Mouse (Mus musculus) hindbrain, embryonic 13.5 days (tissue): ENCODE measurements at regions not wholly inside any gene's neighbourhood (a gene's known extent, or its start where the extent isn't known, plus 50 kb on each side); places are given as distances from the start of the nearest gene placed in this dataset.

ENCODE experiments used
- ATAC-seq: fragments of 200-750 bp; cut with Nextera tagmentation; 2 replicates; pipeline ENCODE4 v1.8.0; 2017; ENCODE audit warnings: moderate TSS enrichment; ENCODE audit not compliant: low FRiP score
- H3K27ac ChIP-seq: fragments of 300-500 bp; sonication (generic); 2 replicates; pipeline ENCODE4 v1.5.1; 2015; ENCODE audit warnings: inconsistent platforms, mild to moderate bottlenecking, moderate library complexity
- H3K27me3 ChIP-seq: fragments of 300-500 bp; sonication (generic); 2 replicates; pipeline ENCODE4 v1.6.1; 2015; ENCODE audit warnings: mild to moderate bottlenecking, inconsistent platforms
- H3K36me3 ChIP-seq: fragments of 300-500 bp; sonication (generic); 2 replicates; pipeline ENCODE4 v1.6.1; 2015; ENCODE audit warnings: mild to moderate bottlenecking, inconsistent platforms
- H3K4me1 ChIP-seq: fragments of 300-500 bp; sonication (generic); replicated peaks from 2 replicates; pipeline ENCODE4 v1.6.1; 2015; ENCODE audit warnings: inconsistent platforms
- H3K4me2 ChIP-seq: fragments of 300-500 bp; sonication (generic); 2 replicates; pipeline ENCODE4 v1.6.1; 2015; ENCODE audit warnings: inconsistent platforms, mild to moderate bottlenecking, moderate library complexity
- H3K4me3 ChIP-seq: fragments of 300-500 bp; sonication (generic); 2 replicates; pipeline ENCODE4 v1.5.1; 2015; ENCODE audit warnings: mild to moderate bottlenecking, inconsistent platforms
- H3K9ac ChIP-seq: fragments of 300-500 bp; sonication (generic); 2 replicates; pipeline ENCODE4 v1.6.1; 2015; ENCODE audit warnings: mild to moderate bottlenecking, inconsistent platforms
- H3K9me3 ChIP-seq: fragments of 300-500 bp; sonication (generic); 2 replicates; pipeline ENCODE4 v1.6.1; 2016; ENCODE audit warnings: inconsistent platforms
- WGBS: fragments of 180-500 bp; shearing (Covaris S2); methylation state at CpG from one replicate; pipeline ENCODE4 v1.1.7; 2015; 5-methylcytosine and 5-hydroxymethylcytosine counted together

DNA sequence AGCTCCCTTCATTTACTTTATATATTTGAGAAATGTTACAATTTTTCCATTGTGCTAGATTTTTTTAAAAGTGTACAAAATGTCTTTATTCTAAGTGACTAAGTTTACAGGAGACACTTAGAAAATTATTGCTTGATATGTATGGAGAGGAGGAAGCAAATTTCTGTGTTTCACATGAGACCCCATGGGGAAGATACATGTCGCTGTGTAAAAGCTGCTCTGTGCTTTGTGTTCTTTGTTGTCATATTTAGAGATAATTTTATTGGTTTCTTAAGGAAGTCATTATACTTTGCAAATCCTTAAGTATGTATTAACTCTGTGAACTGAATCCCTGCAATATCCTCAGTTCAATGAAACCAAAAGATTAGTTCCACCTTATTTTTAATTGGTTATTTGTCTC, 406.0 kb upstream of the 1700003H04Rik start:
- Histone ChIP-seq H3K4me3 (no peak overlapping the region), H3K4me1 (peaks cover 4% of the 10 kb centered on the region), H3K27ac (no peak overlapping the region), H3K9me3 (no peaks in the 10 kb centered on the region), H3K27me3 (no peaks in the 10 kb centered on the region), H3K9ac (no peak overlapping the region), H3K4me2 (no peak overlapping the region), H3K36me3 (no peaks in the 10 kb centered on the region)
- ATAC-seq = no peak
- 26% methylated on average over 1 of the region's 1 CpGs for WGBS

DNA sequence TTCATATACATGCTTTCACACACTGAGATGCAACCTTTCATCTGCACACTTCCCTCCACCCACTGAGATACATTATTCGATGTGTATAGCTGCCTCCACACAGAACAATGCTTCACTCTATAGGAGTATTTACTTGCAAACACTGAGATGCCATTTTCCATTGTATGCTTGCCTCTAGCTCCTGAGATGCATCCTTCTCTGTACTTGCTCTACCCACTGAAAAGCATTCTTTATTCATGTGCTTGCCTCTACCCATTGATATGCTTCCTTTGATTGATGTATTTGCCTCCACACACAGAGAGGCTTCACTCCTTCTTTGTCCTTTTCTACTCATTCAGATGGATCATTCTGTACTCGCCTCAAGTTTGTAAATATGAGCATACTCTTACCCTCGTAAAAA, 405.6 kb upstream of the 1700003H04Rik start:
- Histone ChIP-seq H3K4me1 (peaks cover 4% of the 10 kb centered on the region), H3K36me3 (no peaks in the 10 kb centered on the region), H3K4me3 (no peak overlapping the region), H3K4me2 (no peak overlapping the region), H3K9me3 (no peaks in the 10 kb centered on the region), H3K27ac (0 out of 2 replicates have a peak overlapping the region, but pooled peaks have one; percentile 36), H3K27me3 (no peaks in the 10 kb centered on the region), H3K9ac (no peak overlapping the region)
- ATAC-seq = peak; percentile 78
- WGBS = 13% methylated on average over 3 of the region's 3 CpGs

DNA sequence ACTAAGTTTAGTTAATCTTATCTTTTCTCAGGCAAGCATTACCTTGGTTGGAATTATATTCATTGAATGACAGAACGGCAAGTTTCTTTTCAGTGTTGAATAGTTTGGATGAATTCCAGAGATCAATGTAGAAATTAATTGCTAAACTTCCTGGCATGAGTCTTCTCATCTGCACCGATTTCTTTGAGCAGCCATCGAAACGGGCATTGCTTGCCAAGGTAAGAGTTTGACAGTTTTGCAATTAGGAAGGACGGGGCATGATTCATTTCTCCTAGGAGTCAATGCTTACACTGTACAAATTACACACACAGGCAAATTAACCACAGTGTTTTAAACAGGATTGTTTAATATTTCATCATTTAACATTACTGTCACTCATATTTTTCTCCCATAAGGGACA, 404.5 kb upstream of the 1700003H04Rik start:
- Histone ChIP-seq H3K4me2 (no peak overlapping the region), H3K9me3 (no peaks in the 10 kb centered on the region), H3K36me3 (no peaks in the 10 kb centered on the region), H3K4me3 (no peak overlapping the region), H3K27ac (no peak overlapping the region), H3K4me1 (peaks cover 4% of the 10 kb centered on the region), H3K9ac (no peak overlapping the region), H3K27me3 (no peaks in the 10 kb centered on the region)
- 50% methylated on average over 5 of the region's 5 CpGs for WGBS
- ATAC-seq = no peak

DNA sequence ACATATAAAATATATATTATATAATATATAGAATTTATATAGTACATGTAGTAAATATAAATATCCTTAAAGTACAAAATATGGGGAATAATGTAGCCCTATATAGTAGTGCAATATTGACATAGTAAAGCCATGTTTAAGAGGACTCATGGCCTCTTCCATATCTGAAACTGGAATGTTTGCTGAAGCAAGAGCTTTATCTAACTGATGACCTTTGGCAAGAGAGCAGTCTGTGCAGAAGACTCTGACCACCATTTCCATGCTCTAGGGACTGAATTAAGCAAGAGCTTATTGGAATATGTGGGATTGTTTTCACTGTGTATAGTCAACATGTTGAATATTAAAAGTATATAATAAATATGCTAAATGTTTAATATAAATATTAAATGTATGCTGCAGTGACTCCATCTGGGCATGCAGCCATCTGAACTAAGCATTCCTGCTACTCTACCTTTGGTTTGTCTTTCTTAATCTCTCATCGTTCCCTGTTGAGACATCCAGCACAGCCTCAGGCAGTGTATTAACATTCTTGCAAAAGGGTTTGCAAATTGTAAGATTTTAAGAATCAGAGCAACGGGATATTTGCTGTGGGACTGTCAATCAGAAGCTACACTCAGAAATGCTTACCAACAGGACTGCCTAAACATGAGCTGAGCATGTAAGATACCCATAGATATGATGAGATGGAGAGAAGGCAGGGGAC, 354.4 kb upstream of the 1700003H04Rik start:
- Histone ChIP-seq H3K4me3 (no peak overlapping the region), H3K4me1 (peaks cover 9% of the 10 kb centered on the region), H3K9me3 (no peaks in the 10 kb centered on the region), H3K36me3 (no peaks in the 10 kb centered on the region), H3K4me2 (no peak overlapping the region), H3K9ac (no peak overlapping the region), H3K27me3 (no peaks in the 10 kb centered on the region), H3K27ac (no peak overlapping the region)
- 70% methylated on average over 2 of the region's 2 CpGs for WGBS
- ATAC-seq = no peak

DNA sequence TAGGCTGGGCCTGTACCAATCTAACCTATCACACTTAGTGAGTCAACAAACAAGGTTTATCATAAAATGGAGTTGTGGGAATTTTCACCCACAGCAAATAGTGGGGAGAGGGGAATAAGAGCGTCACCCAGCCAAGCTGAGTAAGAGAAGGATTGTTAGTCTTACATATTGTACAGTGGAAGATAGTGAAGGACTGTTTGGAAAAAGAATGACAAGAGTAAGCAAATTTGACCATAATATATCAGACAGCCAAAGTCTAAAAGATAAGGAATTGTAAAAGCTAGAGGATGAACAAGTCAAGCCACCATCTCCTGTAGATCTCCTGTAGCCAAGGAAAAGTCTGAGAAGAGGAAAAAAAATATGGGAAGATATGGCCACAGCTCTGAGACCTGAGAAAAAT, 351.8 kb upstream of the 1700003H04Rik start:
- no peaks in the 10 kb centered on the region for H3K27me3 ChIP-seq
- WGBS = 91% methylated on average over 1 of the region's 1 CpGs
- H3K36me3 ChIP-seq = no peaks in the 10 kb centered on the region
- ATAC-seq = no peak
- H3K4me1 ChIP-seq = peaks cover 12% of the 10 kb centered on the region
- H3K9me3 ChIP-seq = no peaks in the 10 kb centered on the region
- H3K27ac ChIP-seq = no peak overlapping the region
- no peak overlapping the region for H3K4me3 ChIP-seq
- no peak overlapping the region for H3K9ac ChIP-seq
- H3K4me2 ChIP-seq = no peak overlapping the region

DNA sequence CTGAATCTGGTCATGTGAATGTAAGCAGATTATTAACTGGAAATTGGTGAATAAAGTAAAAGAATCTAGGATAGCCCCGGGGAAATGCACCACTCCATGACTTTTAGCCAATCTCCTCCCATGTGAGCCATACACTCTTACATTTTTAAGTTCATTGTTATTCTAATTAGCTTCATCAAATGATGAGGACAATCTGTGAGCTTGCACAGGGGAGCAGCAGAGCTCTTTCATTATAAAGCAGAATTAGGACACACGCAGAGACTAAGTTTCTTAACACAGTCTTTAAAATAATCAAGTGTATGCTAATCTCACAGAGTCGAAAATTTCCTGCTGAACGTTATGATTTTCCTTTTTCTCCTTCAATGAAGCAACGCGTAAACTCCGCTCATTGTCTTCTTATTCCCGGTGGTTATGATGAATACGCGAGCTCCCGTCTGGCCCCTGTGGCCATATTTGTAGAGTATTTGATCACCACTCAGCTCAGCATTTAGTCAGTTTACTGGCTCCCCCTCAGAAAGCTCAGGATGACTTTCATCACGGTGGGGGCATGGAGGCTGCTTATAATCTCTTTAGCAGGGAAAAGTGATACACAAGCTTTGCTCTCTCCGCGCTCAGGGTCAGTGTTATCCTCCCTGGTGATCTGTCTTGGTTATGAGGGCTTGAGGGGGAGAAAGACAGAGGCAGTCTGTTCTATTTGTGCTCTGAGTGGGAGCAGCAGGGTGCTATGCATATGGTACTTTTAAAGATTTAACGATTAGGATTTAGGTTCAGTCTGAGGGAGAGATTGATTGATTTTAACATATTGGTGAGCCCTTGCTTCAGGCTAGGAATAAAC, 350.1 kb upstream of the 1700003H04Rik start:
- Histone ChIP-seq H3K36me3 (no peaks in the 10 kb centered on the region), H3K4me2 (peak overlapping the region; percentile 44), H3K4me3 (peak overlapping the region; percentile 26), H3K9ac (peak overlapping the region; percentile 53; the same call in 1 of the 2 replicates), H3K27ac (peak overlapping the region; percentile 80), H3K27me3 (no peaks in the 10 kb centered on the region), H3K4me1 (peaks cover 12% of the 10 kb centered on the region), H3K9me3 (no peaks in the 10 kb centered on the region)
- WGBS = 35% methylated on average over 15 of the region's 15 CpGs
- ATAC-seq = peak; percentile 87

DNA sequence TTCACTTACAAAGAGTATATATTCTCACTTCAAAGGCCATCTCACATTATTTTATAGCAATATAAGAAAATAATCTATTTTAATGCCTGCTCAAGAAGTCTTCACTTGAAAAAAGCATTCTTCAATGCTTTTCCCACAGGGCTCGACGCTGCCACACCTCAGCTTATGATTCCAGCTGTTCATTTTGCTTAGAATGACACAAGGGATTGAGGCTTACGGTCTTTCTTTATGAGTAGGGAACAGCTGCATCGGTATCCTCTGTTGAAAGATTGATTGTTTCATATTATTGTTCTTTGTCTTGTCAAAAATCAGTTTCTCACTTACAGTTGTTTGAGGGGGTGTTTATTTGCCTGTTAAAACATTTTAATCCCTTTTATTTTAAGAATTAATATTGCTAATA, 328.0 kb upstream of the 1700003H04Rik start:
- no peaks in the 10 kb centered on the region for H3K9me3 ChIP-seq
- no peak overlapping the region for H3K4me3 ChIP-seq
- 71% methylated on average over 4 of the region's 4 CpGs for WGBS
- no peak overlapping the region for H3K9ac ChIP-seq
- H3K27me3 ChIP-seq = no peaks in the 10 kb centered on the region
- H3K4me1 ChIP-seq = no peaks in the 10 kb centered on the region
- H3K36me3 ChIP-seq = no peaks in the 10 kb centered on the region
- no peak overlapping the region for H3K27ac ChIP-seq
- no peak overlapping the region for H3K4me2 ChIP-seq
- ATAC-seq = no peak
